Mouse (Mus musculus): ENCODE measurements around the gene H2-Q7. TPM values are rescaled to one million over a fixed set of nuclear protein-coding genes. Genes with fewer than 3 reads are reported as not detected.
"Not testable (repeated sequence)": the region's sequence is repeated elsewhere in the genome, so short reads cannot be mapped to it uniquely, and the experiment has no call there.

The H2-Q7 gene
- total and polyA plus RNA-seq, 3 experiments = 40.9 to 104 (median 66.0) TPM

DNA sequence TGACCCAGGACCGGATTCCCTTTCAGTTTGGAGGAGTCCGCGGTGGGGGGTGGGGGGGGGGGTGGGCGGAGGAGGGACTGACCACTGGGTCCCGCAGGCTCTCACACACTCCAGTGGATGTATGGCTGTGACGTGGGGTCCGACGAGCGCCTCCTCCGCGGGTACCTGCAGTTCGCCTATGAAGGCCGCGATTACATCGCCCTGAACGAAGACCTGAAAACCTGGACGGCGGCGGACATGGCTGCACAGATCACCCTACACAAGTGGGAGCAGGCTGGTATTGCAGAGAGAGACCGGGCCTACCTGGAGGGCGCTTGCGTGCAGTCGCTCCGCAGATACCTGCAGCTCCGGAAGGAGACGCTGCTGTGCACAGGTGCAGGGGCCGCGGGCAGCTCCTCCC is 13.5 kb upstream of the H2-Q7 start:
- Histone ChIP-seq H3K9ac (ENCODE audit: insufficient read depth, low read depth) (peak overlapping the region; percentile 97; the same call in 1 of the 2 replicates), H3K4me3 (replicated peaks in 1 of 3; ENCODE audit: low read depth in 2 of 3, low read length in 2 of 3, poor library complexity in 1 of 3) (peak overlapping the region; percentile 56 to 72 (median 57)), H3K36me3 (replicated peaks in 1 of 2; ENCODE audit: control insufficient read depth in 1 of 2, insufficient read depth in 1 of 2, low read length in 1 of 2) (peaks cover 8 to 23% of the 10 kb centered on the region in 2 experiments), H3K79me2 (replicated peaks; ENCODE audit: control insufficient read depth, extremely low read depth, insufficient read depth, poor library complexity, severe bottlenecking) (peaks cover 13% of the 10 kb centered on the region), H3K4me2 (ENCODE audit: insufficient read depth, low read depth, poor library complexity, severe bottlenecking) (peak overlapping the region; percentile 47; the same call in 1 of the 2 replicates)
- H3K27me3 ChIP-seq (replicated peaks); H3K9me3 ChIP-seq (replicated peaks; ENCODE audit: low read length); in situ Hi-C loops (cut with MboI; ENCODE audit: low pct_ligation_motif_present, low pct_unique_long_range_greater_than_20kb, low sequenced_read_pairs); H3K27ac ChIP-seq (ENCODE audit: insufficient read depth, low read depth); H3K4me1 ChIP-seq (ENCODE audit: control insufficient read depth in 1 of 2, insufficient read depth in 2 of 2); dilution Hi-C loops (cut with MboI; ENCODE audit: extremely low pct_ligation_motif_present, extremely low pct_unique_long_range_greater_than_20kb, low sequenced_read_pairs): not testable (repeated sequence)
- TF ChIP-seq CTCF (conservative IDR thresholded peaks at IDR 0.05 in 1 of 2, IDR thresholded peaks at IDR 0.05 in 1 of 2; ENCODE audit: low read depth in 2 of 2, low read length in 2 of 2) (peak in 1 of 2 experiments; percentile 27; a peak in 2 of 4 replicates), SIN3A (IDR thresholded peaks at IDR 0.05; ENCODE audit: low read length) (0 out of 2 replicates have a peak, but pooled peaks have one; percentile 41)
- peak; percentile 27 for DNase-seq (ENCODE audit: extremely low read depth)

DNA sequence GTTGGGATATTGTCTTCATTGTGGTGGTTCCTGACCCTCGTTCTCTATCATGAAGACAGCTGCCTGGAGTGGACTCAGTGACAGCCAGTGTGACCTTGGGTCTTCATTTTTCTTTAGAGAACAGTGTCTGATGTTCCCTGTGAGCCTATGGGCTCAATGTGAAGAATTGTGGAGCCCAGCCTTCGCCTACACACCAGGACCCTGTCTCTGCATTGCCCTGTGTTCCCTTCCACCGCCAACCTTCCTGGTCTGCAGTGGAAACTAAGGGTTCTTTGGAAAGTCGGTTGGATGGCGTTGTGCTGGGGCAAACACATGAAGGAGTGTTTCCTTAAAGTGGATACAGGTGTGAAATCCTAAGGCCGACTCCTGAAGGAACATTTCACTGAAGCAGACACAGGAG is 10.1 kb upstream of the H2-Q7 start:
- H3K36me3 ChIP-seq (replicated peaks in 1 of 2; ENCODE audit: control insufficient read depth in 1 of 2, insufficient read depth in 1 of 2, low read length in 1 of 2) = peaks cover 10 to 23% of the 10 kb centered on the region in 2 experiments
- H3K27ac ChIP-seq (ENCODE audit: insufficient read depth, low read depth); H3K4me2 ChIP-seq (ENCODE audit: insufficient read depth, low read depth, poor library complexity, severe bottlenecking); H3K4me1 ChIP-seq (ENCODE audit: control insufficient read depth in 1 of 2, insufficient read depth in 2 of 2); H3K27me3 ChIP-seq (replicated peaks); H3K9ac ChIP-seq (ENCODE audit: insufficient read depth, low read depth); DNase-seq (ENCODE audit: extremely low read depth); in situ Hi-C loops (cut with MboI; ENCODE audit: low pct_ligation_motif_present, low pct_unique_long_range_greater_than_20kb, low sequenced_read_pairs); H3K9me3 ChIP-seq (replicated peaks; ENCODE audit: low read length); H3K4me3 ChIP-seq (replicated peaks in 1 of 3; ENCODE audit: low read depth in 2 of 3, low read length in 2 of 3, poor library complexity in 1 of 3); dilution Hi-C loops (cut with MboI; ENCODE audit: extremely low pct_ligation_motif_present, extremely low pct_unique_long_range_greater_than_20kb, low sequenced_read_pairs): not testable (repeated sequence)
- H3K79me2 ChIP-seq (replicated peaks; ENCODE audit: control insufficient read depth, extremely low read depth, insufficient read depth, poor library complexity, severe bottlenecking) = peaks cover 13% of the 10 kb centered on the region

GRCm38 (mm10) chr17:35430671-35431070 is 8.3 kb upstream of the H2-Q7 start:
- DNase-seq (ENCODE audit: extremely low read depth); in situ Hi-C loops (cut with MboI; ENCODE audit: low pct_ligation_motif_present, low pct_unique_long_range_greater_than_20kb, low sequenced_read_pairs); dilution Hi-C loops (cut with MboI; ENCODE audit: extremely low pct_ligation_motif_present, extremely low pct_unique_long_range_greater_than_20kb, low sequenced_read_pairs); H3K4me2 ChIP-seq (ENCODE audit: insufficient read depth, low read depth, poor library complexity, severe bottlenecking); H3K9ac ChIP-seq (ENCODE audit: insufficient read depth, low read depth); H3K27ac ChIP-seq (ENCODE audit: insufficient read depth, low read depth); H3K27me3 ChIP-seq (replicated peaks); H3K4me3 ChIP-seq (replicated peaks in 1 of 3; ENCODE audit: low read depth in 2 of 3, low read length in 2 of 3, poor library complexity in 1 of 3); H3K4me1 ChIP-seq (ENCODE audit: control insufficient read depth in 1 of 2, insufficient read depth in 2 of 2); H3K9me3 ChIP-seq (replicated peaks; ENCODE audit: low read length); H3K79me2 ChIP-seq (replicated peaks; ENCODE audit: control insufficient read depth, extremely low read depth, insufficient read depth, poor library complexity, severe bottlenecking): not testable (repeated sequence)
- H3K36me3 ChIP-seq (replicated peaks in 1 of 2; ENCODE audit: control insufficient read depth in 1 of 2, insufficient read depth in 1 of 2, low read length in 1 of 2) = peaks cover 8 to 22% of the 10 kb centered on the region in 2 experiments
- TF ChIP-seq POLR2AphosphoS2 (IDR thresholded peaks at IDR 0.05; ENCODE audit: low read depth, low read length) = 0 out of 2 replicates have a peak, but pooled peaks have one; percentile 39

DNA sequence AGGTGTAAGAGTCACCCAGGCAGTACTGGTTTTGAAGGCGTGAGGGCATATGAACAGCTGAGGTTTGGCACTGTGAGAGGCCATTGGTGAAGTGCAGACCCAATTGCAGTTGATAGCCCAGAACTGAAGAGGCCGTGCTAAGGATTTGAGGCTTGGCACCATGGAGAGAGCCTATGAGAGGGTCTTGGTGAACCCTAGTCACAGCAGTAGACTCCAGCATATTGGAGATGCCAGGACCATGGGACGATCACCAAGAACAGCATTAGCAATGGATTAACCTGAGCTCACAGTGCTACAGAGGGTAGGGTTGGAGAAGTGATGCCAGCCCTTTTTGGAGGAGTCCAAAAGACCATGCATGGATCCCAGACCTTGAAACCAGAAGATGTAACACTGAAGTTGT is 6.8 kb upstream of the H2-Q7 start:
- H3K9ac ChIP-seq (ENCODE audit: insufficient read depth, low read depth); H3K9me3 ChIP-seq (replicated peaks; ENCODE audit: low read length); DNase-seq (ENCODE audit: extremely low read depth); H3K4me1 ChIP-seq (ENCODE audit: control insufficient read depth in 1 of 2, insufficient read depth in 2 of 2); in situ Hi-C loops (cut with MboI; ENCODE audit: low pct_ligation_motif_present, low pct_unique_long_range_greater_than_20kb, low sequenced_read_pairs); H3K4me3 ChIP-seq (replicated peaks in 1 of 3; ENCODE audit: low read depth in 2 of 3, low read length in 2 of 3, poor library complexity in 1 of 3); H3K27ac ChIP-seq (ENCODE audit: insufficient read depth, low read depth); dilution Hi-C loops (cut with MboI; ENCODE audit: extremely low pct_ligation_motif_present, extremely low pct_unique_long_range_greater_than_20kb, low sequenced_read_pairs); H3K4me2 ChIP-seq (ENCODE audit: insufficient read depth, low read depth, poor library complexity, severe bottlenecking); H3K79me2 ChIP-seq (replicated peaks; ENCODE audit: control insufficient read depth, extremely low read depth, insufficient read depth, poor library complexity, severe bottlenecking); H3K27me3 ChIP-seq (replicated peaks): not testable (repeated sequence)
- H3K36me3 ChIP-seq (replicated peaks in 1 of 2; ENCODE audit: control insufficient read depth in 1 of 2, insufficient read depth in 1 of 2, low read length in 1 of 2) = peaks cover 8 to 17% of the 10 kb centered on the region in 2 experiments

Data from CH12.LX (cell line).